Mouse (Mus musculus): ENCODE data around the gene Gm11937. TPM values are rescaled to one million over a fixed set of nuclear protein-coding genes. Genes with fewer than 3 reads are reported as not detected.
"Not testable (repeated sequence)": the region's sequence is repeated elsewhere in the genome, so short reads cannot be mapped to it uniquely, and the experiment has no call there.

The Gm11937 gene
- polyA plus RNA-seq, 1 experiment: not detected

DNA sequence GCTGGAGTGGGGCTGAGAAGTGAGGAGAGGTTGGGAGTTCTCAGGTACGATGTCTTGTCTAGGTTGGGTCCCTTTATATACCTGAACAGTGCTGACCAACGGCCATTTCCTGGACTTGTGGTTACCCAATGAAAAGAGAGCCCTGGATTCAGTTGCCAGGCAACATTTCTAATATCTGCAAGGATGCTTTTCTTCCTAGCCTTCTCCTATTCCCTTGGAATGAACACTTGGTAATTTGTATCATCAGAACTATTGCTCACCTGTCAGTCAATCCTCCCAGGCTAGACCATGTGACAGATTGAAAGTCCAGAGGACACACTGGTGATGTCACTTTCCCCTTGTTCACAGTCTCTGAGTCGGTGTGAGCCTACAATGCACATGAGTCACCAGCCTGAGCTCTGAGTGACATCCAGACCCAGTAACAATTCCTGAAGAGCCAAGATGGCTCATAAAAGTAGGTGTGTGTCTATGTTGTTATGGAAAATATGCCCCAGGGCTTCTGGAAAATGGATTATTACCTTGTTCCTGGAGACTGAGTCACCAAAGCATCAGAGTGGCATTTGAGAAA lies 4.9 kb upstream of the Gm11937 start, which contains the start of gene Krtap2-4:
Krtap2-4 (minus strand) TSS at position 51 of the 568 bp plus-strand sequence.
- TF ChIP-seq POLR2A (IDR thresholded peaks at IDR 0.05; ENCODE audit: low read depth, low read length) (no peak), CTCF (conservative IDR thresholded peaks at IDR 0.05; ENCODE audit: insufficient read depth, insufficient read length, low read depth, low read length) (no peak)
- no peak within 1 kb of the TSS for H3K27ac ChIP-seq (ENCODE audit: insufficient read depth, low read depth, low read length)
- no peak for DNase-seq
- no peak within 1 kb of the TSS for H3K4me3 ChIP-seq (ENCODE audit: insufficient read depth, low read depth, low read length)
- H3K36me3 ChIP-seq (ENCODE audit: control insufficient read depth, insufficient read depth, low read length): no peaks in the 10 kb centered on the region
- H3K4me1 ChIP-seq (ENCODE audit: control insufficient read depth, insufficient read depth, low read length): no peaks in the 10 kb centered on the region
- no peaks in the 10 kb centered on the region for H3K27me3 ChIP-seq (replicated peaks; ENCODE audit: control insufficient read depth, insufficient read depth, low read length)
- 73% methylated on average over 3 of the region's 3 CpGs for WGBS

DNA sequence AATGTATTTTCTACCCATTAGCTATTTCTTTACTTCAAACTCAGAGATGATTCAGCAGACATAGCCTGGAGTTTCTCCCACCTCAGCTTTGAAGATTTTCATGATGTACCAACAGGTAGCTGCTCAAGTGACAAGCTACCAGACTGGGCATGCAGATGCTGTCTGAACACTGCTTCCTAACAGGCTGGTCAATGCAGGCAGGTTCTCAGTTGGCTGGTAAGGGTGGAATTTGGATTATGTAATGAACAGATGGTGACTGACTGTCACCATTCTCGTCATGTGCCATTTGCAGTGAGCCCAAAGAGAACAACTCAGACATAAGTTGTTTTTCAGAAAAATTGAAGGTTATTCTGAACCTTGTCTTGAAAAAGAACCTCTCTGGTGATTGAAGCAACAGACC lies 863 bp downstream of the Gm11937 start:
- 76% methylated on average over 1 of the region's 1 CpGs for WGBS
- H3K27ac ChIP-seq (ENCODE audit: insufficient read depth, low read depth, low read length): no peak overlapping the region
- H3K27me3 ChIP-seq (replicated peaks; ENCODE audit: control insufficient read depth, insufficient read depth, low read length): no peaks in the 10 kb centered on the region
- TF ChIP-seq CTCF (conservative IDR thresholded peaks at IDR 0.05; ENCODE audit: insufficient read depth, insufficient read length, low read depth, low read length): no peak
- TF ChIP-seq POLR2A (IDR thresholded peaks at IDR 0.05; ENCODE audit: low read depth, low read length): no peak
- no peak overlapping the region for H3K4me3 ChIP-seq (ENCODE audit: insufficient read depth, low read depth, low read length)
- H3K36me3 ChIP-seq (ENCODE audit: control insufficient read depth, insufficient read depth, low read length): no peaks in the 10 kb centered on the region
- DNase-seq: no peak
- no peaks in the 10 kb centered on the region for H3K4me1 ChIP-seq (ENCODE audit: control insufficient read depth, insufficient read depth, low read length)

DNA sequence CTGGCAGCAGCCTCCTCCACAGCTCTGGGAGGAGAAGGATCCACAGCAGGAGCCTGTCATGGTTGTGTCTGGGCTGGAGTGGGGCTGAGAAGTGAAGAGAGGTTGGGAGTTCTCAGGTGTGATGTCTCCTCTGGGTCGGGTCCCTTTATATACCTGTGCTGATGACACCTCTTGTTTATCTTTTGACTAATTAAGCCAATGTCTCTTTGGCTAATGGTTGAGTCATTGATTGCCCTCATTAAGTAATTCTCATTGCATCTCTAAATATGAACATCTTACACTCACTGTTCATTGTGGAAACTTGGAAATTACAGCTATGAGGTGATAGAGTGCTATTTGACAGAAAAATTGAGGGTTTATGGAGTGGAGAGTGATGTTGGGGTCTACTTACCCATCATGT lies 6.8 kb downstream of the Gm11937 start, which contains the start of gene Gm11938:
Gm11938 (minus strand) TSS at position 101 of the 400 bp plus-strand sequence.
- not testable (repeated sequence) for H3K27me3 ChIP-seq (replicated peaks; ENCODE audit: control insufficient read depth, insufficient read depth, low read length)

DNA sequence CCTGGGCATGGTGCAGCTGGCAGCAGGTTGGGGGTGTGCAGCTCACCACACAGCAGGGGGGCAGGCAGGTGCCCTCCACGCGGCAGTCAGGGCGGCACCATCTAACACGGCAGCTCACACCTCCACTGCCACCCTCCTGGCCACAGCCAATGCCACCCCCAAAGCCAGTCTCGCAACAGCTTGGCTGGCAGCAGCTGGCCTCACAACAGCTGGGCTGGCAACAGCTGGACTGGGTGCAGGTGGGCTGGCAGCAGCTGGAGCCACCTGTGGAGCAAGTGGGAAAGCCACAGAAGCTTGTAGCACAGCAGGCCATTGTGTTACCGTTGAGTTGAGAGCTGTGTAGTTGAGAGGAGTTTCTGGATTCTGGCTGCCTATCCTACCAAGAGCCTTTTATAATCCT lies 12.2 kb downstream of the Gm11937 start, which contains the start of gene Krtap9-3:
Krtap9-3 (minus strand) TSS at position 364 of the 400 bp plus-strand sequence.
- DNase-seq; H3K27me3 ChIP-seq (replicated peaks; ENCODE audit: control insufficient read depth, insufficient read depth, low read length); H3K36me3 ChIP-seq (ENCODE audit: control insufficient read depth, insufficient read depth, low read length); H3K4me1 ChIP-seq (ENCODE audit: control insufficient read depth, insufficient read depth, low read length); H3K27ac ChIP-seq (ENCODE audit: insufficient read depth, low read depth, low read length); H3K4me3 ChIP-seq (ENCODE audit: insufficient read depth, low read depth, low read length): not testable (repeated sequence)
- WGBS: 66% methylated on average over 6 of the region's 6 CpGs

More for the DNA sequence above, 6.8 kb downstream of the Gm11937 start, which contains the start of gene Gm11938:
- not testable (repeated sequence) for H3K4me3 ChIP-seq (ENCODE audit: insufficient read depth, low read depth, low read length); H3K36me3 ChIP-seq (ENCODE audit: control insufficient read depth, insufficient read depth, low read length); H3K4me1 ChIP-seq (ENCODE audit: control insufficient read depth, insufficient read depth, low read length); H3K27ac ChIP-seq (ENCODE audit: insufficient read depth, low read depth, low read length); DNase-seq
- WGBS: 39% methylated on average over 1 of the region's 1 CpGs

DNA sequence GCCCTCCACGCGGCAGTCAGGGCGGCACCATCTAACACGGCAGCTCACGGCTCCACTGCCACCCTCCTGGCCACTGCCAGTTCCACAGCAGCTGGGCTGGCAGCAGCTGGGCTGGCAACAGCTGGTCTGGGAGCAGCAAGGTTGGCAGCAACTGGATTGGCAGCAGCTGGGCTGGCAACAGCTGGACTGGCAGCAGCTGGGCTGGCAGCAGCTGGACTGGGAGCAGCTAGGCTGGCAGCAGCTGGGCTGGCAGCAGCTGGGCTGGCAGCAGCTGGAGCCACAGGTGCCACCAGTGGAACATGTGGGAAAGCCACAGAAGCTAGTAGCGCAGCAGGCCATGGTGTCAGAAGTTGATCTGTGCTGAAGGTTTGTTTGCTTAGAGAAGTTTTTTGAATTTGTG lies 19.0 kb downstream of the Gm11937 start, which contains the start of gene Krtap1-3:
Krtap1-3 (minus strand) TSS at position 359 of the 400 bp plus-strand sequence.
- no peaks in the 10 kb centered on the region for H3K36me3 ChIP-seq (ENCODE audit: control insufficient read depth, insufficient read depth, low read length)
- no peak within 1 kb of the TSS for H3K27ac ChIP-seq (ENCODE audit: insufficient read depth, low read depth, low read length)
- no peak for DNase-seq
- WGBS: 68% methylated on average over 6 of the region's 6 CpGs
- TF ChIP-seq CTCF (conservative IDR thresholded peaks at IDR 0.05; ENCODE audit: insufficient read depth, insufficient read length, low read depth, low read length) (no peak), POLR2A (IDR thresholded peaks at IDR 0.05; ENCODE audit: low read depth, low read length) (no peak)
- H3K4me3 ChIP-seq (ENCODE audit: insufficient read depth, low read depth, low read length): no peak within 1 kb of the TSS
- no peaks in the 10 kb centered on the region for H3K4me1 ChIP-seq (ENCODE audit: control insufficient read depth, insufficient read depth, low read length)
- H3K27me3 ChIP-seq (replicated peaks; ENCODE audit: control insufficient read depth, insufficient read depth, low read length): no peaks in the 10 kb centered on the region

DNA sequence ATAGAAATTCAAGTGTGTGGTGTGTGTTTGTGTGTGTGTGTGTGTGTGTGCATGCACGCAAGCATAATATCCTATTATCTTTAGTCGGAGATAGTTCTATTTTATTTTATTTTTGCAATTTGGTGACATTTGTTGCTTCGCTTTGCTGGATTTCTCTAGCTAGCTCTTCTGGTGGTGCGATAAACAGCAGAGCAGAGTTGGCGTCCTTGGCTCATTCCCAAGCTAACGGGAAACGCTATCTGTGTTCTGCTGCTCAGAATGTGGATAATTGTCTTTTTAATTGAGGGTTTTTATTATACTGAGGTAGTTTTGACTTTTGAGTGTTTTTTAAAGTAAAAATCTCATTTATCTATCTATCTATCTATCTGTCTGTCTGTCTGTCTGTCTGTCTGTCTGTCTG lies 24.9 kb downstream of the Gm11937 start:
- H3K27me3 ChIP-seq (replicated peaks; ENCODE audit: control insufficient read depth, insufficient read depth, low read length): no peaks in the 10 kb centered on the region
- no peak for DNase-seq
- no peaks in the 10 kb centered on the region for H3K4me1 ChIP-seq (ENCODE audit: control insufficient read depth, insufficient read depth, low read length)
- 87% methylated on average over 7 of the region's 7 CpGs for WGBS
- no peak overlapping the region for H3K4me3 ChIP-seq (ENCODE audit: insufficient read depth, low read depth, low read length)
- no peak overlapping the region for H3K27ac ChIP-seq (ENCODE audit: insufficient read depth, low read depth, low read length)
- H3K36me3 ChIP-seq (ENCODE audit: control insufficient read depth, insufficient read depth, low read length): no peaks in the 10 kb centered on the region
- TF ChIP-seq POLR2A (IDR thresholded peaks at IDR 0.05; ENCODE audit: low read depth, low read length) (no peak), CTCF (conservative IDR thresholded peaks at IDR 0.05; ENCODE audit: insufficient read depth, insufficient read length, low read depth, low read length) (no peak)

DNA sequence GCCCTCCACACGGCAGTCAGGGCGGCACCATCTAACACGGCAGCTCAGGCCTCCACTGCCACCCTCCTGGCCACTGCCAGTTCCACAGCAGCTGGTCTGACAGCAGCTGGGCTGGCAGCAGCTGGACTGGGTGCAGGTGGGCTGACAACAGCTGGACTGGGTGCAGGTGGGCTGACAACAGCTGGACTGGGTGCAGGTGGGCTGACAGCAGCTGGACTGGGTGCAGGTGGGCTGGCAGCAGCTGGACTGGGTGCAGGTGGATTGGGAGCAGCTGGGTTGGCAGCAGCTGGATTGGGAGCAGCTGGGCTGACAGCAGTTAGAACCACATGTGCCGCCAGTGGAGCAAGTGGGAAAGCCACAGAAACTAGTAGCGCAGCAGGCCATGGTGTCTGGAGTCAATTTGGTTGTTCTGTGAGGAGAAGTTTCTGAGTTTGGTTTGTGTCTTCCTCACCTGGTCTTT lies 26.7 kb downstream of the Gm11937 start, which contains the start of gene Krtap1-4:
Krtap1-4 (minus strand) TSS at position 410 of the 460 bp plus-strand sequence.
- DNase-seq: no peak
- TF ChIP-seq CTCF (conservative IDR thresholded peaks at IDR 0.05; ENCODE audit: insufficient read depth, insufficient read length, low read depth, low read length): no peak
- TF ChIP-seq POLR2A (IDR thresholded peaks at IDR 0.05; ENCODE audit: low read depth, low read length): no peak
- H3K27me3 ChIP-seq (replicated peaks; ENCODE audit: control insufficient read depth, insufficient read depth, low read length): no peaks in the 10 kb centered on the region
- H3K36me3 ChIP-seq (ENCODE audit: control insufficient read depth, insufficient read depth, low read length): no peaks in the 10 kb centered on the region
- no peaks in the 10 kb centered on the region for H3K4me1 ChIP-seq (ENCODE audit: control insufficient read depth, insufficient read depth, low read length)
- H3K27ac ChIP-seq (ENCODE audit: insufficient read depth, low read depth, low read length): no peak within 1 kb of the TSS
- H3K4me3 ChIP-seq (ENCODE audit: insufficient read depth, low read depth, low read length): no peak within 1 kb of the TSS
- WGBS: 77% methylated on average over 5 of the region's 5 CpGs

All from kidney, adult 2 months (tissue).